Mouse (Mus musculus): ENCODE results near the gene Slc6a13. TPM values are rescaled to one million over a fixed set of nuclear protein-coding genes. Genes with fewer than 3 reads are reported as not detected.

The Slc6a13 gene
- total RNA-seq (2021), result under 1 TPM; 0.20 to 0.46 TPM
- long read RNA-seq, experiment 1, result 0 reads
- long read RNA-seq, experiment 2, result 0 reads

- intact Hi-C loops (cut with DNase I), result no loop called here
- peak within 1 kb of the TSS; percentile 17 for H3K4me3 ChIP-seq
- no peak for TF ChIP-seq CTCF (IDR thresholded peaks at IDR 0.05)
- no peak within 1 kb of the TSS for H3K27ac ChIP-seq
- DNase-seq, result peak; percentile 49
These were observed at the start of gene Slc6a13 for GRCm38 (mm10) chr6:121299954-121300353. Gene Slc6a13, plus strand, starts transcription at chr6:121300227.

DNA sequence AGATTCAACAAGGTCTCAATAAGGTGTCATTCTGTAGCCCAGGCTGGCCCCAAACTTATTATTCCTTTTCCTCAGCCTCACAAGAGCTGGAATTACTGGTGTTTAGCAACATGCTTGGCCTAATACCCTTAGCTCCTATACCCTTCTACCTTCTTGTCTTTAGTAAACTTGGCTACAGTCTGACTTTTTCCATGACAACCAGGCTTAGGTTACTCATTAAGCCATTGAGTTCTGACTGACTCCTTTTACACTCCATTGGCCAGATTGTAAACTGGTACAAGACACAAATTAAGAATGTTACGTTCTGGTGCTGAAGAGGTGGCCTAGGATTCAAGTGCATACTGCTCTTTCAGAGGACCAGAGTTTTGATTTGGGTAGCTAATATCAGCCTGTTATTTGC lies 49.6 kb upstream of the Slc6a13 start:
- H3K4me3 ChIP-seq, result no peak overlapping the region
- DNase-seq, result no peak
- H3K27ac ChIP-seq, result no peak overlapping the region
- no peak for TF ChIP-seq CTCF (IDR thresholded peaks at IDR 0.05)
- intact Hi-C loops (cut with DNase I), result no loop called here

DNA sequence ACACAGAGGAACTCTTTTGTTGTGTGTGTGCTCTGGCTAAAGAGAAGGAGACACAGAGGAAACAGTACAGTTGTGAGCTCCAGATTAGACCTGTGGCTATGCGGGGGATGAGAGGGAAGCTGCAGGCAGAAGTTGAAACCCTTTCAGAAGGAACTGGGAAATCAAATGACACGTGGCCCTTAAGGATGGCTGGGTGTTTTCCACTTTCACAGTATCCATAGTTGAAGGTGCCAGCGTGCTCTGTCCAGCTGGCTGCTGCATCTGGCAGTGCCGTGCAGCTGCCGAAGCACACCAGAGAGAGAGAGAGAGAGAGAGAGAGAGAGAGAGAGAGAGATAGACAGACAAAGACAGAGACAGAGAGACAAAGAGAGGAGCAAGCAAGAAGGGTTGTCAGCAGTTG lies 48.8 kb upstream of the Slc6a13 start:
- Histone ChIP-seq H3K27ac (no peak overlapping the region), H3K4me3 (no peak overlapping the region)
- peak; percentile 30 for DNase-seq
- intact Hi-C loops (cut with DNase I), result no loop called here
- no peak for TF ChIP-seq CTCF (IDR thresholded peaks at IDR 0.05)

DNA sequence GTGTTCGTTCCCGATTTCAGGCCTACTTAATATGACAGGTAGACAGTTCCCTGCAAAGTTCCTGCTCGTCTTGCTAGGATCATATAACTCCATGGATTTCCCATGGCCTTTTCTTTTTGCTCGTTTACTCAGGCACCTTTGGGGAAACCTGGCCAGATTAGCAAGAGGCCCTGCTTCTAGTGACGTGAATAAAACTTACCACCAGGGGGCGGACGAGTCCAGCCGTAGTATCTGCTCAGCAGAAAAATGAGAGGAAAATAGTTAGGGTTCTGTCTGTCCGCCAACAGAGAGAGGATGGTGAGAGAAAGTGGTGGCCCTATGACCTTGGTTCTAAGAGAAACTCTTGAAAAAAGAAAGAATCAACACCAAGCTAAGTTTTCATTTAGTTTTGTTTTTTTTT lies 39.5 kb upstream of the Slc6a13 start:
- TF ChIP-seq CTCF (IDR thresholded peaks at IDR 0.05), result peak; percentile 84
- intact Hi-C loops (cut with DNase I), result loop anchor here (5.0 kb wide), 1 partner anchor 78 kb away; the partner anchor contains the start of gene Pex26

DNA sequence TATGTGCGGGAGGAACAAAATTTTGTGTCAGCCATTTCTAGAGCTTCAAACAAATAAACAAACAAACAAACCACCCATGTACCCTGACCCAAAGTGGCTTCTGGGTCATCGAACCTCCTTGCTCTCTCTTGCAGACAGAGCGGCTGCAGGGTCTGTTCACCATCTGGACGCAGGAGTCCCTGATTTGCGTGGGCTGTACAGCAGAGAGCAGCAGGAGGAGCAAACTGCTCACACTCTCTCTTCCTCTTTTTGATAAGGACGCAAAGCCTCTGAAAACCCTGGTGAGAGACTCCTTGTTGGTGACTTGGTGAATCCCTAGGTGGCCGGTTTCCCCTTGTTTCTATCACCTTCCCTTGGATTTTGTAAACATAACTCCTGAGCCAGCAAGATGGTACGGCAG lies 38.8 kb upstream of the Slc6a13 start:
- no peak for DNase-seq
- no peak overlapping the region for H3K27ac ChIP-seq
- H3K4me3 ChIP-seq, result no peak overlapping the region
- intact Hi-C loops (cut with DNase I), result loop anchor here (5.0 kb wide), 1 partner anchor 79 kb away; the partner anchor contains the start of gene Pex26
- TF ChIP-seq CTCF (IDR thresholded peaks at IDR 0.05), result no peak

More for the DNA sequence above, 39.5 kb upstream of the Slc6a13 start:
- Histone ChIP-seq H3K27ac (no peak overlapping the region), H3K4me3 (no peak overlapping the region)
- DNase-seq, result peak; percentile 75

DNA sequence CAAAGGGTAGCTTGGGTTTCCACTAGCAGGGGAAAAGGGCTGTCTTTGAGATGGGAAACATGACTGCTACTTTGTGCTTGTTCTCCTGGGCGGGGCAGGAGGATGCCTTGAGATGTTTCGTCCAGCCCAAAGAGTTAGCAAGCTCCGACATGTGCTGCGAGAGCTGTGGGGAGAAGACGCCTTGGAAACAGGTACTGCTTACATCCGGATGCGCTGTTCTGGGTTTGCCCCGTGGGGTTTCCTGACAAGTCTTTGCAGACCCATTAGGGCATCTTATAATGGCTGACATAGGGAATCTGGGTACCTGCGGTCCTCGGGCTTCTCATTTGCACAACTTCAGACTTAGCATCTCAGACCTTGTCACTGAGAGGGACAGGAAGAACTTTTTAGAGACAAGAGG lies 38.0 kb upstream of the Slc6a13 start:
- TF ChIP-seq CTCF (IDR thresholded peaks at IDR 0.05), result no peak
- DNase-seq, result no peak
- Histone ChIP-seq H3K4me3 (no peak overlapping the region), H3K27ac (no peak overlapping the region)
- intact Hi-C loops (cut with DNase I), result loop anchor here (5.0 kb wide), 1 partner anchor 80 kb away; the partner anchor contains the start of gene Pex26

GRCm38 (mm10) chr6:121262496-121262895 lies 37.5 kb upstream of the Slc6a13 start:
- no peak overlapping the region for H3K27ac ChIP-seq
- no peak for DNase-seq
- no peak overlapping the region for H3K4me3 ChIP-seq
- intact Hi-C loops (cut with DNase I), result loop anchor here (5.0 kb wide), 1 partner anchor 80 kb away; the partner anchor contains the start of gene Pex26
- TF ChIP-seq CTCF (IDR thresholded peaks at IDR 0.05), result no peak

DNA sequence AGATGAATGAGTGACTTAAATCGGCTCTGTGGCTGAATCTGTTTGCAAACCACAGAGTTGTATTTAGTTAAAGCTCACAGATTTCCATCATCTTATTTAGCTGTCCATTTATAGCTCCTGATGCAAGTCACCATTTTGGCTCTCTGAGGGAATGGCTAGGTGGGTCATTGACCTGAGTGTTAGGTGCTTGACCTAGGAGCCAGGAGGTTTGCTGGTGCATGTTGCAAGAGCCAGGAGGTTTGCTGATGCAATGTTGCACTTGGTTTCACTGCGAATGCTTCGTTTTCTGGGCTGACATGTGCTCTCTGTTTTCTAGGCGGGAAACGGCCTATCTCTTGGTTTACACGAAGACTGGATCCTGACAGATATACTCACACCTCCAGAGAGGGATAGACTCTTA lies 29.9 kb upstream of the Slc6a13 start:
- DNase-seq, result no peak
- TF ChIP-seq CTCF (IDR thresholded peaks at IDR 0.05), result no peak
- H3K4me3 ChIP-seq, result no peak overlapping the region
- intact Hi-C loops (cut with DNase I), result loop anchor here (5.0 to 10.0 kb wide), 4 partner anchors 57 to 1035 kb away; partner anchors contain the start of gene M6pr
- H3K27ac ChIP-seq, result no peak overlapping the region

DNA sequence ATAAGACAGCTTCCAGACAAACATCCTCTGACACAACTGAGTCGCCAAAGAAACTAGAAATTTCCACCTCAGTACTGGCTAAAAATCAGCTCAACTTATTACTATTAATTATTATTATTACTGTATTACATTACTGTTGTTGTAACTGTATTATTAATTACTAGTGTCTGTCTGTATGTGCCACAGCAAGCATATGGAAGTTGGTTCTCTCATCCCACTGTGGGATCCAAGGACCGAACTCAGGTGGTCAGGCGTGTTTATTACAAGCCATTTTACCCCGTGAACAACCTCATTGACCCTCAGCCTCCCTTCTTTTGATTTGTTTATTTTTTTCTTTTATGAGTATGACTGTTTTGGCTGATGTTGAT lies 28.3 kb upstream of the Slc6a13 start:
- DNase-seq, result no peak
- TF ChIP-seq CTCF (IDR thresholded peaks at IDR 0.05), result no peak
- intact Hi-C loops (cut with DNase I), result loop anchor here (2.0 to 10.0 kb wide), 5 partner anchors 56 to 1033 kb away; partner anchors contain the start of gene M6pr
- H3K4me3 ChIP-seq, result peak overlapping the region; percentile 75
- 0 out of 2 replicates have a peak overlapping the region, but pooled peaks have one; percentile 75 for H3K27ac ChIP-seq

DNA sequence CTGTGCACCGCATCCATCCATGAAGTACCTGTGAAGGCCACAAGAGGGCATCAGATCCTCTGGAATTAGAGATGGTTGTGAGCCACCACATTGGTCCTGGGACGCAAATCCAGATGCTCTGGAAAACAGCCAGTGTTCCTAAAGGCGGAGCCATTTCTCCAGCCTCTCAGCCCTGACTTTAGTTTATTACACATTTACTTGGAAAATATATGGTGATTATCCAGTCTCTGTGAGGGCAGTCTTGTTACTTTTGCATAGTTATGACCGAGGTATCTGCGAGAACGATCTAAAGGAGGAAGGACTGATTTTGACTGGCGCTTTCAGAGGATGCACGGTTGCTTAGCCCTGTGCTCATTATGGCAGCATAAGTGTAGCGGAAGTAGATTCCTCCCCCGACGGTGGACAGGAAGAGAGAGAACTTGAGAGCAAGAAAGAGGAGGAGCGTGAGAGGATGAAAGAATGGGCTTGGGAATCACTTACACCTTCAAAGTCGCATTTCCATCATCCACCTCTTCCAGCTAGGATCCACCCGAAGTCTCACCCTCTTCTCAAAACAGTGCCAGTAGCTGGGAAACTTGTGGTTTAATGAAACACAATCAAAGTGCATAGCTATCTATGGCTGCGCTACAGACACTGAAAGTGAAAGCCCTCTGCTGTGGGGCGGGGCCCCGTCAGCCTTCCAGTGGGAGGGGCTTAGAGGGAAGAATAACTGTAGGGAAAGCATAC lies 27.8 kb upstream of the Slc6a13 start:
- TF ChIP-seq CTCF (IDR thresholded peaks at IDR 0.05), result peak; percentile 94
- Histone ChIP-seq H3K4me3 (peak overlapping the region; percentile 75), H3K27ac (peak overlapping the region; percentile 75)
- peak; percentile 84 for DNase-seq
- intact Hi-C loops (cut with DNase I), result loop anchor here (2.0 to 10.0 kb wide), 5 partner anchors 55 to 1033 kb away; partner anchors contain the start of gene M6pr

DNA sequence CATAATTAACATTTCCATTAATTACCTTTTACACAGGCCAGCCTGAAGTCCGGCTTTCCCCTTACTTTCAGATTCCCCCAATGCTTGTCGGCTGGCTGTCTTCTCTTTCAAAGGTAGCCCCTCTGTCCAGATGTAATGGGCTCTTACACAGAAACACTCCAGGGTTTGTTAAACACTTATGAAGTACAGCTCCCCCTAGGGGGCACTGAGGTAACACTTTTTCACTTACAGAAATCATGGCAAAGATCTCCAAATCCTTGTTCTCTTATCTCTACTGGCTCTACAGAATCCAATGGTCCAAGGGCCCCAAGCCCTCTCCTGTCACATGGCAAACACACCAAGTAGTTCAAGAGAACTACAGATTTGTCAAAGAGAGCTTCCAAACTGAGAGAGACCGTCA lies 25.7 kb upstream of the Slc6a13 start:
- peak; percentile 67 for TF ChIP-seq CTCF (IDR thresholded peaks at IDR 0.05)
- no peak for DNase-seq
- H3K27ac ChIP-seq, result no peak overlapping the region
- H3K4me3 ChIP-seq, result no peak overlapping the region
- intact Hi-C loops (cut with DNase I), result loop anchor here (5.0 to 10.0 kb wide), 4 partner anchors 53 to 1030 kb away; partner anchors contain the start of gene M6pr

DNA sequence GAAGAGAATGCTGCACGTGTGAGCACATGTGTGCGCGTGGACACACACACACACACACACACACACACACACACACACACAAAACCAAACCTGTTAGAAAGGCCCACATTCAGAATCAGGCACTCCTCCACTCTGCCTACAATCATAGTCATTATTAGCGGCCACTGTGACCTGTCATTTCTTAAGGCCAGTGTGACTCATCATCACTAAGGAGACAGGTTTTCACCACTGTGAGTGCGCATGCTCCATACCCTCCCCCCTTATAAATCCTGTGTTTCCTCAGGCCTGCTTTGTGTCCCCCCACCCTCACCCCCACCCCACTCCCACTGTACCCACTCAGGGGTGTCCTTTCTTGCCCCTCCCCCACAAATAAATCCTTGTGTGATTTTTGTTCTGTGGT lies 15.9 kb upstream of the Slc6a13 start:
- Histone ChIP-seq H3K27ac (no peak overlapping the region), H3K4me3 (no peak overlapping the region)
- no peak for DNase-seq
- intact Hi-C loops (cut with DNase I), result no loop called here
- TF ChIP-seq CTCF (IDR thresholded peaks at IDR 0.05), result no peak

- Histone ChIP-seq H3K27ac (no peak overlapping the region), H3K4me3 (no peak overlapping the region)
- no peak for DNase-seq
- TF ChIP-seq CTCF (IDR thresholded peaks at IDR 0.05), result no peak
- intact Hi-C loops (cut with DNase I), result no loop called here
These were observed 710 bp upstream of the Slc6a13 start for GRCm38 (mm10) chr6:121299317-121299716.
